Mouse (Mus musculus): Measurements from ENCODE around the gene Fanci.

Fanci gene

GRCm38 (mm10) chr7:79391883-79392649 lies at the start of gene Fanci:
Gene Fanci (plus strand): TSS chr7:79391929.
- peak; percentile 97 for DNase-seq (ENCODE audit: low spot score)

- peak; percentile 69 for DNase-seq (ENCODE audit: low spot score)
Observed at GRCm38 (mm10) chr7:79345902-79346301, 45.8 kb upstream of the Fanci start.

GRCm38 (mm10) chr7:79346555-79347075 lies 45.1 kb upstream of the Fanci start:
- DNase-seq (ENCODE audit: low spot score) = no peak

GRCm38 (mm10) chr7:79347108-79347813 lies 44.5 kb upstream of the Fanci start:
- DNase-seq (ENCODE audit: low spot score) = no peak

GRCm38 (mm10) chr7:79348816-79349215 lies 42.9 kb upstream of the Fanci start:
- no peak for DNase-seq (ENCODE audit: low spot score)

- peak; percentile 80 for DNase-seq (ENCODE audit: low spot score)
Observed at GRCm38 (mm10) chr7:79349738-79350386, 41.9 kb upstream of the Fanci start.

- DNase-seq (ENCODE audit: low spot score) = peak; percentile 23
Observed at GRCm38 (mm10) chr7:79358350-79359182, 33.2 kb upstream of the Fanci start.

GRCm38 (mm10) chr7:79359183-79359435 lies 32.6 kb upstream of the Fanci start:
- no peak for DNase-seq (ENCODE audit: low spot score)

- DNase-seq (ENCODE audit: low spot score) = no peak
Observed at GRCm38 (mm10) chr7:79360056-79360455, 31.7 kb upstream of the Fanci start.

- no peak for DNase-seq (ENCODE audit: low spot score)
Observed at GRCm38 (mm10) chr7:79362208-79362607, 29.5 kb upstream of the Fanci start.

- DNase-seq (ENCODE audit: low spot score) = no peak
Observed at GRCm38 (mm10) chr7:79362830-79363229, 28.9 kb upstream of the Fanci start.

GRCm38 (mm10) chr7:79363370-79364043 lies 28.2 kb upstream of the Fanci start:
- DNase-seq (ENCODE audit: low spot score) = peak; percentile 39

GRCm38 (mm10) chr7:79368664-79369063 lies 23.1 kb upstream of the Fanci start:
- no peak for DNase-seq (ENCODE audit: low spot score)

GRCm38 (mm10) chr7:79369416-79369815 lies 22.3 kb upstream of the Fanci start:
- DNase-seq (ENCODE audit: low spot score) = no peak

- DNase-seq (ENCODE audit: low spot score) = peak; percentile 69
Observed at GRCm38 (mm10) chr7:79371321-79371879, 20.3 kb upstream of the Fanci start.

GRCm38 (mm10) chr7:79374017-79374416 lies 17.7 kb upstream of the Fanci start:
- no peak for DNase-seq (ENCODE audit: low spot score)

- no peak for DNase-seq (ENCODE audit: low spot score)
Observed at GRCm38 (mm10) chr7:79375594-79375993, 16.1 kb upstream of the Fanci start.

GRCm38 (mm10) chr7:79376516-79377275 lies 15.0 kb upstream of the Fanci start:
- DNase-seq (ENCODE audit: low spot score) = no peak

GRCm38 (mm10) chr7:79386422-79387133 lies 5.2 kb upstream of the Fanci start, which contains the start of gene Rlbp1:
Gene Rlbp1 (minus strand): TSS chr7:79387048.
- DNase-seq (ENCODE audit: low spot score) = no peak

- no peak for DNase-seq (ENCODE audit: low spot score)
Observed at GRCm38 (mm10) chr7:79387140-79387539, 4.6 kb upstream of the Fanci start.

Measured in MN1 (cell line).